Mouse (Mus musculus) left cerebral cortex, adult 2 months (tissue): ENCODE results near the gene Vegfd. TPM values are rescaled to one million over a fixed set of nuclear protein-coding genes. Genes with fewer than 3 reads are reported as not detected.

ENCODE experiments used
- DNase-seq, 2 experiments: peaks; one replicate each; pipeline ENCODE4 v3.0.0; 2021 to 2022; ENCODE audit warnings: low spot score in 2 of 2, mixed read lengths in 1 of 2; ENCODE audit errors: extremely low spot score in 1 of 2
- H3K27ac ChIP-seq: fragments of 200-600 bp; 2 replicates; pipeline ENCODE4 v1.8.1; 2022
- H3K4me3 ChIP-seq: fragments of 200-600 bp; 2 replicates; pipeline ENCODE4 v1.8.1; 2022
- CTCF ChIP-seq: fragments of 200-600 bp; IDR thresholded peaks from 2 replicates; pipeline ENCODE4 v1.8.1; 2022; ENCODE audit warnings: antibody characterized with exemption, mild to moderate bottlenecking, moderate library complexity
- intact Hi-C: fragments of 180-260 bp; cut with DNase I; formaldehyde crosslinking; loops from one replicate; pipeline ENCODE4 v1.15.1; 2025
- total RNA-seq, 2 experiments: library from RNA; stranded (reverse); gene quantifications; 2 replicates each; pipeline ENCODE4 v1.2.3; 2021

Gene Vegfd
- total RNA-seq, 2 experiments from 2014 or later, result 1.5 to 2.6 TPM

- no peak overlapping the region for H3K4me3 ChIP-seq
- DNase-seq, result no peak
- no peak overlapping the region for H3K27ac ChIP-seq
- intact Hi-C loops, result no loop called here
- no peak for TF ChIP-seq CTCF
Measured at GRCm38 (mm10) chrX:164394091-164394490, 20.9 kb downstream of the Vegfd start.

GRCm38 (mm10) chrX:164398456-164398855, 25.3 kb downstream of the Vegfd start:
- TF ChIP-seq CTCF, result peak; percentile 58
- intact Hi-C loops, result loop anchor here (5.0 kb wide), 1 partner anchor 49 kb away; no protein-coding TSS in a partner anchor
- DNase-seq, result no peak
- Histone ChIP-seq H3K27ac (no peak overlapping the region), H3K4me3 (no peak overlapping the region)

- TF ChIP-seq CTCF, result no peak
- no peak for DNase-seq
Measured at GRCm38 (mm10) chrX:164405080-164405649, 32.0 kb downstream of the Vegfd start.

GRCm38 (mm10) chrX:164406133-164407022, 33.2 kb downstream of the Vegfd start:
- H3K27ac ChIP-seq, result no peak overlapping the region
- TF ChIP-seq CTCF, result no peak
- DNase-seq, result no peak
- no peak overlapping the region for H3K4me3 ChIP-seq
- intact Hi-C loops, result loop anchor here (5.0 kb wide), 1 partner anchor 304 kb away; no protein-coding TSS in a partner anchor

More at GRCm38 (mm10) chrX:164405080-164405649, 32.0 kb downstream of the Vegfd start:
- intact Hi-C loops, result loop anchor here (5.0 kb wide), 1 partner anchor 303 kb away; no protein-coding TSS in a partner anchor
- Histone ChIP-seq H3K4me3 (no peak overlapping the region), H3K27ac (no peak overlapping the region)

- H3K4me3 ChIP-seq, result no peak overlapping the region
- DNase-seq, result no peak
- no peak for TF ChIP-seq CTCF
- intact Hi-C loops, result loop anchor here (5.0 kb wide), 1 partner anchor 306 kb away; no protein-coding TSS in a partner anchor
- no peak overlapping the region for H3K27ac ChIP-seq
Measured at GRCm38 (mm10) chrX:164408301-164408927, 35.2 kb downstream of the Vegfd start.

- TF ChIP-seq CTCF, result no peak
- Histone ChIP-seq H3K4me3 (no peak overlapping the region), H3K27ac (no peak overlapping the region)
- DNase-seq, result no peak
- intact Hi-C loops, result no loop called here
Measured at GRCm38 (mm10) chrX:164410562-164410961, 37.4 kb downstream of the Vegfd start.

- no peak for DNase-seq
- TF ChIP-seq CTCF, result no peak
- intact Hi-C loops, result no loop called here
- Histone ChIP-seq H3K27ac (no peak overlapping the region), H3K4me3 (no peak overlapping the region)
Measured at GRCm38 (mm10) chrX:164416803-164417202, 43.6 kb downstream of the Vegfd start.

GRCm38 (mm10) chrX:164418008-164418407, 44.8 kb downstream of the Vegfd start:
- no peak for DNase-seq
- no peak overlapping the region for H3K27ac ChIP-seq
- intact Hi-C loops, result loop anchor here (2.0 kb wide), 2 partner anchors 19 to 21 kb away; partner anchors contain the start of gene Asb11
- no peak overlapping the region for H3K4me3 ChIP-seq
- no peak for TF ChIP-seq CTCF

- intact Hi-C loops, result loop anchor here (1.0 to 2.0 kb wide), 3 partner anchors 17 to 343 kb away; partner anchors contain the start of genes Asb11 and Siah1b
Measured at GRCm38 (mm10) chrX:164419471-164419939, 46.3 kb downstream of the Vegfd start, which contains the start of gene Piga. TSS of gene Piga (plus strand) at chrX:164419787.

GRCm38 (mm10) chrX:164419955-164420354, 46.8 kb downstream of the Vegfd start:
- TF ChIP-seq CTCF, result no peak
- intact Hi-C loops, result loop anchor here (1.0 to 2.0 kb wide), 3 partner anchors 17 to 344 kb away; partner anchors contain the start of genes Asb11 and Siah1b
- no peak for DNase-seq
- Histone ChIP-seq H3K27ac (peak overlapping the region; percentile 72; the same call in 1 of the 2 replicates), H3K4me3 (peak overlapping the region; percentile 62)

More at GRCm38 (mm10) chrX:164419471-164419939, 46.3 kb downstream of the Vegfd start, which contains the start of gene Piga:
- DNase-seq, result peak; percentile 80 to 89
- no peak for TF ChIP-seq CTCF
- peak within 1 kb of the TSS; percentile 62 for H3K4me3 ChIP-seq
- H3K27ac ChIP-seq, result peak within 1 kb of the TSS; percentile 72; the same call in 1 of the 2 replicates

- Histone ChIP-seq H3K4me3 (peak overlapping the region; percentile 62), H3K27ac (no peak overlapping the region)
- TF ChIP-seq CTCF, result no peak
- no peak for DNase-seq
- intact Hi-C loops, result no loop called here
Measured at GRCm38 (mm10) chrX:164420518-164420917, 47.3 kb downstream of the Vegfd start.
